ENCODE assay signal across 11 mouse cellular contexts in genomic region chr1:6931876-6932275, GRCm38 (mm10).
"Had no signal": no experiment of that assay in that cellular context is flagged by ENCODE, and none has a peak within 500 bp of the region (broad histone marks: within the 10 kb centered on the region; RNA-seq: fewer than 3 reads in every experiment).

No protein-coding gene starts in this region.

- DNase-seq: kidney, adult 8-10 months; kidney, postnatal 10 days; kidney, postnatal 36 days; layer of hippocampus, postnatal 36 days; liver, postnatal 0 days; lung, embryonic 14.5 days; right cerebral cortex, adult 18-20 months; right cerebral cortex, postnatal 14 days; right cerebral cortex, postnatal 4 days; thymus, adult 18-20 months; thymus, postnatal 36 days had no signal
